Mouse (Mus musculus): ENCODE results near the gene Cd37. TPM values are rescaled to one million over a fixed set of nuclear protein-coding genes. Genes with fewer than 3 reads are reported as not detected.

The Cd37 gene
- polyA plus RNA-seq, 1 experiment from 2014 or later = 1.4 TPM

GRCm38 (mm10) chr7:45198961-45199360 is 40.0 kb downstream of the Cd37 start:
- 82% methylated on average over 11 of the region's 11 CpGs for WGBS
- H3K36me3 ChIP-seq (ENCODE audit: control insufficient read depth, insufficient read depth, low read length) = no peaks in the 10 kb centered on the region
- no peak for ATAC-seq
- H3K27ac ChIP-seq (ENCODE audit: low read depth, low read length) = no peak overlapping the region
- DNase-seq (ENCODE audit: low spot score) = no peak
- H3K27me3 ChIP-seq (replicated peaks; ENCODE audit: control insufficient read depth, insufficient read depth, low read length) = 0 out of 2 replicates have a peak, but pooled peaks cover 3% of the 10 kb centered on the region
- no peaks in the 10 kb centered on the region for H3K4me1 ChIP-seq (ENCODE audit: control insufficient read depth, insufficient read depth, low read length)
- no peaks in the 10 kb centered on the region for H3K9me3 ChIP-seq (replicated peaks; ENCODE audit: control insufficient read depth, low read length)
- H3K9ac ChIP-seq (ENCODE audit: low read length) = no peak overlapping the region
- no peak overlapping the region for H3K4me3 ChIP-seq (ENCODE audit: low read depth, low read length)
- H3K4me2 ChIP-seq (ENCODE audit: low read length) = no peak overlapping the region

DNA sequence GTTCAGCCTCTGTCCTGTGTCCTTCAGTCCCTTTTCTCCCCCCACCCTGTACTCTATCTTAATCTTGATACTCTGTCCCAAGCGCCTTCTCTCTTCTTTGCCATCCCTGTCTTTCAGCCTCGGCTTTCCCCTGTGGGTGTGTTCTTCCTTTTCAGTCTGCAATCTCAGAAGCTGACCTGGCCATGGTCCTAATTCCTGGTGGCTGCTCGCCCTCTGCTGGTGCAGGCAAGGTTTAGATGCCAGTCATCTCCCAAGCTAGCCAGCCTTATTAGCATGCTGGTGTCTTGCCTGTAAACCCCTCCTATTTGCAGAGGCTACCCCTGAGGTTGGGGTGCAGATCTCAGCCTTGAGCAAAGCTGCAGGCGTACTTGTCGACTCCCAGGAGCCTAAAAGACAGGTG is 40.5 kb downstream of the Cd37 start:
- Histone ChIP-seq H3K9ac (ENCODE audit: low read length) (no peak overlapping the region), H3K36me3 (ENCODE audit: control insufficient read depth, insufficient read depth, low read length) (no peaks in the 10 kb centered on the region), H3K9me3 (replicated peaks; ENCODE audit: control insufficient read depth, low read length) (no peaks in the 10 kb centered on the region), H3K4me1 (ENCODE audit: control insufficient read depth, insufficient read depth, low read length) (no peaks in the 10 kb centered on the region), H3K27ac (ENCODE audit: low read depth, low read length) (no peak overlapping the region), H3K4me2 (ENCODE audit: low read length) (no peak overlapping the region), H3K27me3 (replicated peaks; ENCODE audit: control insufficient read depth, insufficient read depth, low read length) (0 out of 2 replicates have a peak, but pooled peaks cover 3% of the 10 kb centered on the region), H3K4me3 (ENCODE audit: low read depth, low read length) (no peak overlapping the region)
- ATAC-seq (peak; percentile 73), DNase-seq (ENCODE audit: low spot score) (peak; percentile 84)
- WGBS = 13% methylated on average over 5 of the region's 5 CpGs

- ATAC-seq (no peak), DNase-seq (ENCODE audit: low spot score) (no peak)
- 71% methylated on average over 5 of the region's 5 CpGs for WGBS
- Histone ChIP-seq H3K9ac (ENCODE audit: low read length) (no peak overlapping the region), H3K4me2 (ENCODE audit: low read length) (no peak overlapping the region), H3K4me3 (ENCODE audit: low read depth, low read length) (no peak overlapping the region), H3K9me3 (replicated peaks; ENCODE audit: control insufficient read depth, low read length) (no peaks in the 10 kb centered on the region), H3K36me3 (ENCODE audit: control insufficient read depth, insufficient read depth, low read length) (no peaks in the 10 kb centered on the region), H3K4me1 (ENCODE audit: control insufficient read depth, insufficient read depth, low read length) (no peaks in the 10 kb centered on the region), H3K27me3 (replicated peaks; ENCODE audit: control insufficient read depth, insufficient read depth, low read length) (no peaks in the 10 kb centered on the region), H3K27ac (ENCODE audit: low read depth, low read length) (no peak overlapping the region)
Measured at GRCm38 (mm10) chr7:45196994-45197393, 41.9 kb downstream of the Cd37 start.

DNA sequence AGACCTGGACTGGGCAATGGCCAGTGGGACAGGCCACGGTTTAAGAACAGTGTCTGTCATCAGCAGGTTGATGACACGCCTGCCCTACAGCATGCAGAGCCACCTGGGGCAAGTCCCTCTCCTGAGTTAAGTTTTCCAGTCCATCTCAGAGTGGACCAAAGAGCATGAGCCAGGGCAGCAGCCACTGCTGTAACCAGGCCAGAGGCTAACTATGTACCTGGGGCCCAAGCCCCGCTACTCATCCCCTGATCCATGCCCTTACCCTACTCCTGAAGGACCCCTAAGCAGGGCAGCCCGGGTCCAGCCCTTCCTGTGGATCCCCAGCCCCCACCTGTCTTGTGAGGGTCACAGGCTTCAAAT is 42.8 kb downstream of the Cd37 start:
- no peak for DNase-seq (ENCODE audit: low spot score)
- Histone ChIP-seq H3K36me3 (ENCODE audit: control insufficient read depth, insufficient read depth, low read length) (no peaks in the 10 kb centered on the region), H3K4me1 (ENCODE audit: control insufficient read depth, insufficient read depth, low read length) (no peaks in the 10 kb centered on the region), H3K4me2 (ENCODE audit: low read length) (no peak overlapping the region), H3K27ac (ENCODE audit: low read depth, low read length) (no peak overlapping the region), H3K9ac (ENCODE audit: low read length) (no peak overlapping the region), H3K27me3 (replicated peaks; ENCODE audit: control insufficient read depth, insufficient read depth, low read length) (no peaks in the 10 kb centered on the region), H3K4me3 (ENCODE audit: low read depth, low read length) (no peak overlapping the region), H3K9me3 (replicated peaks; ENCODE audit: control insufficient read depth, low read length) (no peaks in the 10 kb centered on the region)
- no peak for ATAC-seq
- WGBS = 78% methylated on average over 4 of the region's 4 CpGs

DNA sequence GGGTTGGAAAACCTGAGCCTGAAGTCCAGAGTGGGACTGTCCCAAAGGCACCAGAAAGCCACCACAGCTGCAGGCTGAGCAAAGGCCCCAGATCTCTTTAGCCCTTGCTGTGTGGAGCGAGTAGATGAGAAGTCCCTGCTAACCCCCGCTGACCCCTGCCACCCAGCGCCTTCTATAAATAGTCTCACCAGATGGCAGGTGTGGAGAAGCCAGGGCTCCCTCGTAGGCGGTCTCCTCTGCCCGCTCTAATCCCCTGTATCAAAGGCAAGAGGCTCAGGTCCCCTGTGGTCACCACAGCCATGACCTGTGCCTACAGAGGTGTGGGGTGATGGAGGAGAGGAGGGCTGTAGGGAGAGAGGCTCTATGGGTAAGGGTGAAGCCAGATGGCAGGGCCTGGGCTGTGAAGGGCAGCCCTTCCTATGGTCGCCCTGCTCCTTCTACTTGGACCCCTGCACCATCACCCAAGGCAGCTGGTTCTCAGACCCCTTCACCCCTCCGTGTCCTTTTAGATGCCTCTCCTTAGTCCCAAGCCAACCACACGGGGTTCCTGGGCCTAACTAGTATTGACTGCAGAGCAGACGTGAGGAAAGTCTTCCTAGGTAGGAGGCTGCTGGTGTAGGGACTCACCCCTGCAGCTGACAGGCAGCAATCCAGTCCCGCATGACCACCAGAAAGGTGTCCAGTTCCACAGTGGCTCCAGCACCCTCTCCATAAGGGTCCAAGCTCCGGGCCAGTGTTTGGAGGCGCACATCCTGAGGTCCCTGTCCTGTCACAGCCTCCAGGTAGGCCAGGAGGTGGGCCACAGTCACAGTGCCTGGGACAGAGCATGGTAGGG is 43.4 kb downstream of the Cd37 start:
- no peak overlapping the region for H3K4me2 ChIP-seq (ENCODE audit: low read length)
- no peaks in the 10 kb centered on the region for H3K9me3 ChIP-seq (replicated peaks; ENCODE audit: control insufficient read depth, low read length)
- H3K27ac ChIP-seq (ENCODE audit: low read depth, low read length) = no peak overlapping the region
- H3K27me3 ChIP-seq (replicated peaks; ENCODE audit: control insufficient read depth, insufficient read depth, low read length) = no peaks in the 10 kb centered on the region
- ATAC-seq (no peak), DNase-seq (ENCODE audit: low spot score) (no peak)
- no peaks in the 10 kb centered on the region for H3K4me1 ChIP-seq (ENCODE audit: control insufficient read depth, insufficient read depth, low read length)
- no peaks in the 10 kb centered on the region for H3K36me3 ChIP-seq (ENCODE audit: control insufficient read depth, insufficient read depth, low read length)
- WGBS = 63% methylated on average over 13 of the region's 13 CpGs
- H3K4me3 ChIP-seq (ENCODE audit: low read depth, low read length) = no peak overlapping the region
- H3K9ac ChIP-seq (ENCODE audit: low read length) = no peak overlapping the region

DNA sequence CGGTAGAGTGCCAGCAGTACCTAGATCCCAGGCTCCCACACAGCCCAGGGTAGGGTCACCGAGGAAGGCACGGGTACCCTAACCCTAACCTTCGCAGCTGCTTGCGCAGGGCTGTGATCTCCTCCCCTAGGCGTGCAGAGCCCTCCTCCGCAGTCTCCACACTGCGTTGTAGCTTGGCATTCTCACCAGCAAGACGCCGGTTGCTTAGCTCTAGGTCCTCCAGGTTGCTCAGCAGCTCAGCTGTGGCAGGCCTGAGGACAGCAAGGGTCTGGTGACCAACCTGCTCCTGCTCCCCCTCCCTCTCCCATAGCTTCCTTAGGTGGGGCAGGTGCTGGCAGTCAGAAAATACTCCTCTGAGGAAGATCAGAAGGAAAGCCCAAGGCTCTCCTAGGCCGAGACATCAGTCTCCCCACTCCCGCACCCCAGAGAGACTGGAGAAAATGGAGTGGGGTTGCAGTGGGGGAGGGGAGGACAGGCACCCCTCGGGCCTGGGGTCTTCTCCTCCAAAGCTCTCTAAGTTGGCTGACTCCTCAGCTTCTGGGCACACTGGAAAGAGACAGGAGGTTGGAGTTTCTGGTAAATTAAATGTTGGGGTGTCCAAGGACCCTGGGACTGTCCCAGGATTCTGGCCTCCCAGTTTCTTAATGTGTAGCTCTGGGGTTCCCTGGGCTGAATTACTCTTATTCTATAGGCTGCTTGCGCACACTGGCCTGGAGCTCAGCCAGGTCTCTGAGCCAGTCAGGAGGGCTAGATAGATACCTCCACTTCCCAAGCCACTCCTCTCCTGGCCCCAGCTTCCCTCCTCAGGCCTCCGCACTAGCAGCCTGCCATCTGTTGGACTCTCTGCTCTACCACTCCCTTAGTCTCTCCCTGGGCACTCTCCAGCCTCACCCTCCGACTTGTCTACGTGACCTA is 44.8 kb downstream of the Cd37 start:
- 69% methylated on average over 17 of the region's 17 CpGs for WGBS
- DNase-seq (ENCODE audit: low spot score) (no peak), ATAC-seq (no peak)
- Histone ChIP-seq H3K9me3 (replicated peaks; ENCODE audit: control insufficient read depth, low read length) (no peaks in the 10 kb centered on the region), H3K4me2 (ENCODE audit: low read length) (no peak overlapping the region), H3K9ac (ENCODE audit: low read length) (no peak overlapping the region), H3K27me3 (replicated peaks; ENCODE audit: control insufficient read depth, insufficient read depth, low read length) (no peaks in the 10 kb centered on the region), H3K36me3 (ENCODE audit: control insufficient read depth, insufficient read depth, low read length) (no peaks in the 10 kb centered on the region), H3K4me1 (ENCODE audit: control insufficient read depth, insufficient read depth, low read length) (no peaks in the 10 kb centered on the region), H3K27ac (ENCODE audit: low read depth, low read length) (no peak overlapping the region), H3K4me3 (ENCODE audit: low read depth, low read length) (no peak overlapping the region)

GRCm38 (mm10) chr7:45193406-45193805 is 45.5 kb downstream of the Cd37 start:
- WGBS = 58% methylated on average over 5 of the region's 5 CpGs
- H3K36me3 ChIP-seq (ENCODE audit: control insufficient read depth, insufficient read depth, low read length) = no peaks in the 10 kb centered on the region
- H3K27ac ChIP-seq (ENCODE audit: low read depth, low read length) = no peak overlapping the region
- H3K4me3 ChIP-seq (ENCODE audit: low read depth, low read length) = no peak overlapping the region
- 0 out of 2 replicates have a peak, but pooled peaks cover 3% of the 10 kb centered on the region for H3K27me3 ChIP-seq (replicated peaks; ENCODE audit: control insufficient read depth, insufficient read depth, low read length)
- H3K4me2 ChIP-seq (ENCODE audit: low read length) = no peak overlapping the region
- DNase-seq (ENCODE audit: low spot score) (no peak), ATAC-seq (no peak)
- no peaks in the 10 kb centered on the region for H3K9me3 ChIP-seq (replicated peaks; ENCODE audit: control insufficient read depth, low read length)
- H3K9ac ChIP-seq (ENCODE audit: low read length) = no peak overlapping the region
- H3K4me1 ChIP-seq (ENCODE audit: control insufficient read depth, insufficient read depth, low read length) = no peaks in the 10 kb centered on the region

DNA sequence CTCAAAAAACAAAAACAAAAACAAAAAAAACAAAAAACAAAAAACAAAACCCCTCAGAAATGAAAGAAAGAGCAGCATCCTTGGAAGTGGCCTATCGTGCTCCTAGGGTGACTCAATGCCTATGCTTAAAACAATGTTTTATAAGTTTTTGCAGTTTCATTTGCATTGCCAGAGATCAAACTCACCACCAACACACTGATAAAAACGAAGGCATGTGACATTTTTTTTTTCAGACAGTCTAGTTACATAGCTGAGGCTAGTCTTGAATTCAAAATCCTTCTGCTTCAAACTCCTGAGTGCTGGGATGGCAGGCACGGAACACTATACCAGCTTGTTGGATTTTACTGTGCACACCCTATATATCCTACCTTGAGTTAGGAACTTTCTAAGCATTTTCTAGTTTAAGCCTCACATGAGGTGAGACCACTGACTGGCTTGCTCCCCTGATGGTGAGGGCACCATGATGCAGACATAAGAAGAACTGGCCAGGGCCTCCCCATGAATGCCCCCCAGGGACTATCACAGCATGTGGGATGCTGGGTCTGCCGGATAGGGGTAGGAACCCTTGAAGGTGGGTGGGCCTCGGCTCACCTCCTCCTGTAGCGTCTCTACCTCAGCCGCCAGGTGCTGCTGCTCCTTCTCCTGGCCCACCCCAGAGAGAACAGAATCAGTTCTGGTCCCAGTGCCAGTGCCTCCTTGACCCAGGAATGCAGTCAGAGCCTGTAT is 46.2 kb downstream of the Cd37 start:
- DNase-seq (ENCODE audit: low spot score) (no peak), ATAC-seq (no peak)
- no peak overlapping the region for H3K27ac ChIP-seq (ENCODE audit: low read depth, low read length)
- no peak overlapping the region for H3K9ac ChIP-seq (ENCODE audit: low read length)
- no peak overlapping the region for H3K4me2 ChIP-seq (ENCODE audit: low read length)
- H3K36me3 ChIP-seq (ENCODE audit: control insufficient read depth, insufficient read depth, low read length) = no peaks in the 10 kb centered on the region
- no peaks in the 10 kb centered on the region for H3K4me1 ChIP-seq (ENCODE audit: control insufficient read depth, insufficient read depth, low read length)
- WGBS = 79% methylated on average over 7 of the region's 7 CpGs
- no peaks in the 10 kb centered on the region for H3K9me3 ChIP-seq (replicated peaks; ENCODE audit: control insufficient read depth, low read length)
- H3K27me3 ChIP-seq (replicated peaks; ENCODE audit: control insufficient read depth, insufficient read depth, low read length) = 0 out of 2 replicates have a peak, but pooled peaks cover 3% of the 10 kb centered on the region
- H3K4me3 ChIP-seq (ENCODE audit: low read depth, low read length) = no peak overlapping the region

Measured in forebrain, embryonic 14.5 days (tissue).